In genomic region chr9:20514016-20514415, GRCm38 (mm10) we compare ENCODE assay signal across 21 mouse cellular contexts. TPM values are rescaled to one million over a fixed set of nuclear protein-coding genes. Genes with fewer than 3 reads are reported as not detected.
DNase-seq lines count a peak whose midpoint lies in the region; ATAC-seq lines count a peak whose summit lies in the region.
"Had no signal": no experiment of that assay in that cellular context is flagged by ENCODE, and none has a peak within 500 bp of the region (broad histone marks: within the 10 kb centered on the region; RNA-seq: fewer than 3 reads in every experiment).

No protein-coding gene starts in this region.

- ATAC-seq in heart, embryonic 15.5 days (replicated peaks; ENCODE audit: insufficient number of reproducible peaks, insufficient read depth, low FRiP score, low read depth) = 0 out of 2 replicates have a peak, but pooled peaks have one; percentile 39
- ATAC-seq: activated CD4-positive, CD25-positive, alpha-beta regulatory T cell, adult 4 months; Patski had no signal

- peaks cover 13% of the 10 kb centered on the region; the same call in 1 of the 2 replicates for H3K36me3 ChIP-seq in heart, embryonic 15.5 days
- H3K36me3 ChIP-seq in hindbrain, embryonic 10.5 days = peaks cover 98% of the 10 kb centered on the region

- 85% methylated on average over 3 of the region's 3 CpGs for WGBS in heart, embryonic 15.5 days
- 91% methylated on average over 3 of the region's 3 CpGs for whole genome bisulfite sequencing in hindbrain, embryonic 10.5 days

- H3K27me3 ChIP-seq in heart, embryonic 15.5 days = no peaks in the 10 kb centered on the region
- no peaks in the 10 kb centered on the region for H3K27me3 ChIP-seq in hindbrain, embryonic 10.5 days (ENCODE audit: insufficient read depth, poor library complexity, severe bottlenecking)
- H3K27me3 ChIP-seq: embryonic facial prominence, embryonic 12.5 days; limb, embryonic 15.5 days; megakaryocyte, embryonic 14.5 days; Patski had no signal

- H3K4me3 ChIP-seq in heart, embryonic 15.5 days = no peak overlapping the region
- H3K4me3 ChIP-seq in hindbrain, embryonic 10.5 days = no peak overlapping the region
- H3K4me3 ChIP-seq: embryonic facial prominence, embryonic 12.5 days; heart, embryonic 10.5 days; limb, embryonic 15.5 days; megakaryocyte, embryonic 14.5 days had no signal

- no peak overlapping the region for H3K27ac ChIP-seq in heart, embryonic 15.5 days
- no peak overlapping the region for H3K27ac ChIP-seq in hindbrain, embryonic 10.5 days
- H3K27ac ChIP-seq: embryonic facial prominence, embryonic 12.5 days; heart, embryonic 10.5 days; limb, embryonic 15.5 days had no signal

- H3K4me1 ChIP-seq in heart, embryonic 15.5 days (replicated peaks) = peaks cover 18% of the 10 kb centered on the region
- H3K4me1 ChIP-seq in hindbrain, embryonic 10.5 days (replicated peaks) = peaks cover 22% of the 10 kb centered on the region

- no peak for DNase-seq in heart, postnatal 36 days
- DNase-seq in 3T3-L1 (ENCODE audit: low read depth, low spot score) = peak; percentile 36
- peak; percentile 60 to 85 for DNase-seq in lung, adult 18-20 months
- peak; percentile 83 for DNase-seq in lung, postnatal 25 days (ENCODE audit: low spot score)
- DNase-seq in gastrocnemius, adult 18-20 months (ENCODE audit: low spot score) = no peak
- DNase-seq in hindbrain, embryonic 10.5 days (ENCODE audit: low spot score) = no peak
- DNase-seq: adrenal gland, postnatal 25 days; B cell, adult 2 months; cerebellum, adult 2 months; gastrocnemius, postnatal 25 days; heart, postnatal 4 days; kidney, adult 2 months; right cerebral cortex, postnatal 14 days; thymus, postnatal 4 days had no signal

- intact Hi-C loops in heart, postnatal 36 days (cut with DNase I) = no loop called here

- no peaks in the 10 kb centered on the region for H3K9me3 ChIP-seq in heart, embryonic 15.5 days (replicated peaks)
- H3K9me3 ChIP-seq in hindbrain, embryonic 10.5 days = no peaks in the 10 kb centered on the region
- H3K9me3 ChIP-seq: embryonic facial prominence, embryonic 12.5 days; heart, embryonic 10.5 days; limb, embryonic 15.5 days; megakaryocyte, embryonic 14.5 days had no signal

- H3K9ac ChIP-seq in heart, embryonic 15.5 days = no peak overlapping the region
- H3K9ac ChIP-seq: embryonic facial prominence, embryonic 12.5 days; limb, embryonic 15.5 days had no signal

- H3K4me2 ChIP-seq in heart, embryonic 15.5 days = no peak overlapping the region
- H3K4me2 ChIP-seq: embryonic facial prominence, embryonic 12.5 days; limb, embryonic 15.5 days had no signal

RNA-seq across cellular contexts. Expression of gene Zfp266, which starts 7.2 kb away (rescaled TPM):
- polyA plus RNA-seq in heart, embryonic 15.5 days (2015; fragmentation: Nextera tagmentation; extraction: Ambion mirVana) = 42.6 and 46.3 TPM in 2 replicates
- total RNA-seq in heart, postnatal 36 days (2021) = 10 to 100 TPM; 24.3 to 27.4 TPM
- 10 to 100 TPM; 15.6 to 15.8 TPM for total RNA-seq in gastrocnemius, adult 18-20 months (2021)
- polyA plus RNA-seq in hindbrain, embryonic 10.5 days (2016; fragmentation: Nextera tagmentation; extraction: Ambion mirVana) = 99.3 and 123 TPM in 2 replicates

RNA-seq across cellular contexts. Expression of gene Zfp426, which starts 21.5 kb away (rescaled TPM):
- polyA plus RNA-seq in heart, embryonic 15.5 days (2015; fragmentation: Nextera tagmentation; extraction: Ambion mirVana) = 9.9 and 12.6 TPM in 2 replicates
- total RNA-seq in heart, postnatal 36 days (2021) = 10 to 100 TPM in 1 of 2 experiments, 1 to 10 TPM in 1; 9.7 to 10.2 TPM
- 1 to 10 TPM; 7.2 to 7.5 TPM for total RNA-seq in gastrocnemius, adult 18-20 months (2021)
- polyA plus RNA-seq in hindbrain, embryonic 10.5 days (2016; fragmentation: Nextera tagmentation; extraction: Ambion mirVana) = 24.0 and 26.1 TPM in 2 replicates

RNA-seq across cellular contexts. Expression of gene Zfp26, which starts 54.1 kb away (rescaled TPM):
- polyA plus RNA-seq in heart, embryonic 15.5 days (2015; fragmentation: Nextera tagmentation; extraction: Ambion mirVana) = 7.8 and 10.1 TPM in 2 replicates
- 10 to 100 TPM in 1 of 2 experiments, 1 to 10 TPM in 1; 8.2 to 11.0 TPM for total RNA-seq in heart, postnatal 36 days (2021)
- total RNA-seq in gastrocnemius, adult 18-20 months (2021) = 1 to 10 TPM; 5.9 to 7.0 TPM
- 16.5 and 25.9 TPM in 2 replicates for polyA plus RNA-seq in hindbrain, embryonic 10.5 days (2016; fragmentation: Nextera tagmentation; extraction: Ambion mirVana)

Comparison
In these comparisons a context has a peak if more than half of its experiments do, and no peak if none do; other contexts are left out.
1. DNase-seq: peak in 3T3-L1 (single experiment), lung, adult 18-20 months (2 of 2) and lung, postnatal 25 days (single experiment); none in heart, postnatal 36 days (0 of 2), gastrocnemius, adult 18-20 months (single experiment) and hindbrain, embryonic 10.5 days (single experiment).